Mouse (Mus musculus): ENCODE measurements around the gene Rcor1. TPM values are rescaled to one million over a fixed set of nuclear protein-coding genes. Genes with fewer than 3 reads are reported as not detected.
A peak's percentile ranks its signal among the peaks of the same experiment; 100 is the strongest.

Rcor1 gene
- 10 to 100 TPM; 27.1 to 27.2 TPM for total RNA-seq (2021)
- long read RNA-seq, experiment 1, full-length matches to known transcripts: 16 of 35 reads
- long read RNA-seq, experiment 1, partial matches to known transcripts: 2 of 35 reads
- long read RNA-seq, experiment 1, other reads (novel, unspliced or antisense): 17 of 35 reads
- long read RNA-seq, experiment 2, full-length matches to known transcripts: 25 of 43 reads
- long read RNA-seq, experiment 2, partial matches to known transcripts: 9 of 43 reads
- long read RNA-seq, experiment 2, other reads (novel, unspliced or antisense): 9 of 43 reads

DNA sequence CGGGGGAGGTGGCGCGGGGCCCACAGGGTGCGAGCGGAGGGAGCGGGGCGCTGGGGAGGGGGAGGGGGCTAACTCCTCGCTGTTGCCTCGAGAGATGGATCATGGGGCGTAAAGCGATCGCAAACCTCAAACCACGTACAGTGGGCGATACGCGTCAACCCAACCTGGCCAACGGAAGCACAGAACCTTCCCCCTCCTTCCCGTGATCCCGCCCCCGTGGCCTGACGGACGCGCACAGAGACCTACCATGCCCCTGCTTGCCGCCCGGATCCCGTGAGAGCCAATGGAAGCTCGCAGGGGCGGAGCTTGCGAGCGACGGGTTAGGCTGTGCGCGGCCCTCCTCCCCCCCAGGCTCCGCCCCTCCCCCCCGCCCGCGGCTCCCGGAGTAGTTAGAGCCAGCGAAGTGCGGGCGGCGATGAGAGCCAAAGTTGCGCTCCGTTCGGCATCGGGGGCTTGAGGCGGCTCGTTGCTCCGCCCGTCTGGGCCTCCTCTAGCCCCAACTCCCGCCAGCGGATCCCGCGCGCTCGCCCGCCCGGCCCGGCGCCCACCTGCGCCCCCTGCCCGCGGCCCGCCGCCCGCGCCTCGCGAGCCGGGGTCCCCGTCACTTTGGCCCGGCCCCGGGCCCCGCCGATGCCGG is at the start of gene Rcor1:
Gene Rcor1 (plus strand): TSS at position 376 of the 637 bp plus-strand sequence.
- peak; percentile 96 to 98 for DNase-seq (ENCODE audit: low spot score in 2 of 2)

DNA sequence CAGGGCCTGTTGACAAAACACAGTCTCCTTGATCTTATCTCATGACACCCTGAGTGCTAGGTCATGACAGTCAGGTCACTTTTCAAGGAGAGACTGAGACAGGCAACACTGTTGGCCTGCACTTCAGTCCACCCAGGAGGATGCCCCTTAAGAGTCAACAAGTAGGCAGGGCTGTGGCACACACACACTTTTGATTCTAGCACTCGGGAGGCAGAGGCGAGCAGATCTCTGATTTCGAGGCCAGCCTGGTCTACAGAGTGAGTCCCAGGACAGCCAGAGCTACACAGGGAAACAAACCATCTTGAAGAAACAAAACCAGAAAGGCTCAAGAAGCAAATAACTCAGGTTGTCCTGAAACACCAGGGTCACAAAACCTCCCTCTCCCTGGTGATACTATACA is 49.7 kb upstream of the Rcor1 start:
- DNase-seq (ENCODE audit: low spot score in 2 of 2): no peak

DNA sequence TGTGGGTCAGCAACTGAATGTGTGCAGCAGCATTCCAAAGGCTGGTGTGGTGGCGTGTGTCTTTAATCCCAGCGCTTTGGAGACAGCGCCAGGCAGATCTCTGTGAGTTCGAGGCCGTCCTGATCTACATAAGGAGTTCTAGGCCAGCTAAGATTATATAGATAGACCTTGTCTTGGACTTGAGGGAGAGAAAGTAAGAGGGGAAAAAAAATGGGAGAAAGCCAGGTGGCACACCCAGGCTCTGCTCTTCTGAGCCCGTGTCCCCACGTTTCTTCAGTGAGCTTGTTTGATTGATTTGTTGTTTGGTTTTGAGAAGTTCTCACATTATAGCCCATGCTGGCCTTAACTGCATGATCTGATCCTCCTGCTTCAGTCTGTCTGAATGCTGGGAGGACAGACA is 48.7 kb upstream of the Rcor1 start:
- no peak for DNase-seq (ENCODE audit: low spot score in 2 of 2)

DNA sequence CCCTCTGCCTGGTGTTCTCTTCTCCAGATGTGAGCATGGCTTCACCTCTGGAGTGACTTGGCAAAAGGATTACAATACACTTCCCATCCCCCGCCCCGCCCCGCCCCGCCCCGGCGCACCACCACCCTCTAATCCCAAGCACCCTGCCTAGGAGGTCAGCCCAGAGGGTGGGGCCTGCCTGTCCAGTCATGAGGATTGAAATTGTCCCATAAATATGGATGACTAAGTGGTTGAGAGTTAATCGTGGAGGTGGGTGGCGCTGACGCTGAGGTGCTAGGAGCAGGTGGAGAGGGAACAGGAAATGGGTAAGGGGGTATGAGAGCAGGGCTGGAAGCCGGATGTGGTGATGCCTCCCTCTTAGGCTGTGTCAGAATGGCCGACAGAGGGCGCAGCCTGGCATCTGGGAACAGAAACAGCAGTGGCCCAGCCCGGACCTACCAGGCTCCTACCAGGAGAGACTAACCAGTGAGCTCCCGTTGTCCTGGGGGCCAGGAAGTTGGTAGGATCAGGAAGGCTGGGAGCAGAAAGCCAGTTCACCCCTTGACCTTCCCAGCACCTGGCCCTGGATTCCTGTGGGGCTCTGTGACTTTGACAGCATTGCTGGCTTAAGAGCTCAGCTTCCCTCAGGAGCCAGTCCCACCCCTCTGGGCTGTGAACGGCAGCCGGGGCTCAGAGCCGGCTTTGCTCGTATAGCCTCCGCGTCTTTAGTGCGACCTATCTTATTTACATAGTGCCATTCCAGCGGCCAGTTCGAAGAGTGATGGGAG is 47.6 kb upstream of the Rcor1 start:
- DNase-seq (ENCODE audit: low spot score in 2 of 2): peak; percentile 50 to 73

DNA sequence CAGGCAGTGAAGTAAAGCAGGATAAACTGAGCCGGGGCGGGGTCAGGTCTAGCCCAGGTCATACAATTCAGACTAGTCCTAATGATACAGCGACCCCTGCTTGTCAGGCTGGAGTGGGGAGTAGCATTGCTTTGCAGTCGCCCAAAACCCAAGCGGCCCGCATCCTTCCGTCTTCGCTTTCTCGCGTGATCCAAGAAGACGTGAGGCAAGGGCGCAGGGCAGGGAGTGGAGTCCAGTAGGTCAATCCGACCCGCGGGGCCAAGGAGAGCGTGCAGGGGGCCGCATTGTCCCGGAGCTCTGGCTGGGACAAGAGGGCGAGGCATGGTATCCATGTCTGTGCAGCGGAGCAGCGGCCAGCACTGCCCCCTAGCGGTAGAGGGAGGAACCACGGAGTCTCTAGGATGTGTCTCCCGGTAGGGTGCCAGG is 47.0 kb upstream of the Rcor1 start:
- peak; percentile 91 to 95 for DNase-seq (ENCODE audit: low spot score in 2 of 2)

DNA sequence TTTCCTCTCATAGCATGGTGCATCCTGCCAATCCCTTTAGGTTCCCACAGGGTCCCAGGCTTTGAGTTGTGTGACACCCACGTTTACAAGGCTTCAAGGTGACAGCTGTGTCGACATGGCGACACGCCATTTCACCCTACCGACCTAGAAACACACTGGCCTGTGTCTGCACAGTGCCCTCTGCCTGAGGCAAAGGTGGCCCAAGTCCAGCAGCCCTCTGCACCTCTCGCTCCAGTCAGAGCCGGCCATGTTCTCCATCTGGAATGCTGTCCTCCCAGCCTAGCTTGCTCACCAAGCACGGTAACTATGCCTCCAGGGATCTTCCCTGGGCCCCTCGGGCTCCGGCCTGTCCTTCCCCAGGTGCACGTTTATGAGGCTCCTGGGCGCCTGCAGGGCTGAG is 46.4 kb upstream of the Rcor1 start:
- DNase-seq (ENCODE audit: low spot score in 2 of 2): no peak

DNA sequence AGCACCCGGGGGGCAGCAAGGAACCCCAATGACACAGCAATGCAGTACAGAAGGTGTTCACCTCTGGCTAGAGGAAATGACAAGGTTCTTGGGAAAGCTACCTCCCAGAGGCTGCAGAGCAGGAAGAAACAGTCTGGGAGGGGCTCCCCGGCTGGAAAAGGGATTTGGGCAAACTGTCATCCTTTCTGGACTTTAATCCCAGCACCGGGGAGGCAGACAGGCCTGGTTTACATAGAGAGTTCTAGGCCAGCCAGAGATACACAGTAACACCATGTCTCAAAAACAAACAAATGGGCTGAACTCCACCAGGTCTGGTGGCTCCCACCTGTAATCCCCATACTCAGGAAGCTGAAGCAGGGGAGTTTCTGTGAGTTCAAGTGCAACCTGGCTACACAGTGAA is 45.9 kb upstream of the Rcor1 start:
- DNase-seq (ENCODE audit: low spot score in 2 of 2): no peak

DNA sequence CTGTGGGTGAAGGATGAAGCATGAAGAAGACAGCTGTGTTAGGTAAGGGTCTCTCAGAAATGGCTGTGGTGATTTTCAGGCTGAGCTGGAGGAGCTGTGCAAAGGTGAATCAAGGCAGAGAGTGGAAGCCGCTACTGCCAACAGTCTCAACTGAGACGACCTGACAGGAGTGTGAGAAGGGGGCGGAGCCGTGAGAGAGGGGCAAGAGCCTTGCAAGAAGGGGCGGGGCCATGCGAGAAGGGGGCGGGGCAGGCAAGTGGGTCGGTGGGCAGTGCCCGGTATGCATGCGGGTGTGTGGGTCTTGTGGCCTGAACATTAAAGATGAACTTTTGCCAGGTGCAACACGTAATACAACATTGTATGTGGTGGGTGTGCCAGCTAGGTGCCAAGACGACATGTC is 44.5 kb upstream of the Rcor1 start:
- no peak for DNase-seq (ENCODE audit: low spot score in 2 of 2)

DNA sequence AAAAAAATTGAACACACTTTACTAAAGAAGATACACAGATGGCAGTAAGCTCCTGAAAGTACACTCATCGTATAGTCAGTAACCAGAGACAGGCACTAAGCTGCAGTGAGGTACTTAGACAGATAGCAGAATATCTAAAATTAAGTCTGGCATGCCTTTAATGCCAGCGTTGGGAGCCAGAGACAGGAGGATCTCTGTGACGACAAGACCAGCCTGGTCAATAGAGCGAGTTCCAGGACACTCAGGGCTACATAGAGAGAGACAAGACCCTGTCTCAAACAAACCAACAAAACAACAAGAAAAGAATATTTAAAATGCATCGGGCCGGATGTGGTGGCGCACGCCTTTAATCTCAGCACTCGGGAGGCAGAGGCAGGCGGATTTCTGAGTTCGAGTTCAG is 41.1 kb upstream of the Rcor1 start:
- no peak for DNase-seq (ENCODE audit: low spot score in 2 of 2)

DNA sequence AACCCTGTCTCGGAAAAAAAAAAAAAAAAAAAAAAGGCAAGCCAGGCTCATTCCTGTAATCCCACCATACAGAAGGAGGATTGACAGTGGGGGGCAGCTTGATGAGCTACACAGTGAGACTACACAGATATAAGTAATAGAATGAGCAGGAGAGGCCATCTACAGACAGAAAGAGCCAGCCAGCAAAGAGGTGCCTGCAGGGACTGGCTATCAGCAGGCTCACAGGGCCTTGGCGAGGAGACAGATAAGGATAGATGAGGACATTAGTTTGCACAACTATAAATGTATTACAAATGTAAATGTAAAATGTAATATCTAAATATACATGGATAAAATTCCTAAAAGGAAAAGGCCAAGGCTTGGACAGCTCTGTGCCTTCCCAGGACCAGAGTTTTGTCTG is 39.3 kb upstream of the Rcor1 start:
- DNase-seq (ENCODE audit: low spot score in 2 of 2): no peak

DNA sequence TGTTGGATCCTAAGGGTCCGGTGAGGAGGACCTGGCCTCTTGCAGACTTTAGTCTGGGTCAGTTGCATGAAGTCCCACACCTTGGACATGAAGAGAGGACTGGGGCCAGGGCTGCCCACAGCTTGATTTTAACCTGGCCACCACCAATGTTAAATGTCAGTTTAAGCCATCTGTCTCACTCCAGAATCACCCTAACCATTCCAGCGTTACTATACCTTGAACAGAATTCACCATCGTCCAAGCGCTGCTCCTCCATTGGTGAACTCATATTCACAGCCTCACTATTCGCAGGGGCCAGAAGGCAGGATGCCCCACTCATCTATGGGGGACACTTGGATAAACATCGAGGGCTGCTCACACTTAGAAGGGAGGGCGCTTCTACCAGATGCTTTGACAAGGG is 38.2 kb upstream of the Rcor1 start:
- DNase-seq (ENCODE audit: low spot score in 2 of 2): no peak

DNA sequence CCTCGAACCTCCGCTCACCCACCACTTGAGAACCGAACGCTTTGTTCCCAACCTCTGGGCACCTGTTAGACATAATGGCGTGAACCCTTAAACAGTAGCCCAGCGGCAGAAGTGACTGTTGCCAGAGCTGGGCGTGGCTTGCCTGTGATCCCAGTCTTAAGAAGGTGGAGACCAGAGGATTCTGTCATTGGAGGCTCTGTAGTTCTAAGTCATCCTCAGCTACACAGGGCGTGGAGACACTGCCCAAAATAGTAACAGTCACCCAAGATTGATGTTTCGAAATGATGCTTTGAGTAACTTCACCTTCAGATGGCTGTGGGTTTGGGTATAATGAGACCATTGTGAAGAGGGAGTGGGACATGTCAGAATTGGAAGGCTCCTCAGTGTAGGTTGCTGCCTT is 35.0 kb upstream of the Rcor1 start:
- no peak for DNase-seq (ENCODE audit: low spot score in 2 of 2)

DNA sequence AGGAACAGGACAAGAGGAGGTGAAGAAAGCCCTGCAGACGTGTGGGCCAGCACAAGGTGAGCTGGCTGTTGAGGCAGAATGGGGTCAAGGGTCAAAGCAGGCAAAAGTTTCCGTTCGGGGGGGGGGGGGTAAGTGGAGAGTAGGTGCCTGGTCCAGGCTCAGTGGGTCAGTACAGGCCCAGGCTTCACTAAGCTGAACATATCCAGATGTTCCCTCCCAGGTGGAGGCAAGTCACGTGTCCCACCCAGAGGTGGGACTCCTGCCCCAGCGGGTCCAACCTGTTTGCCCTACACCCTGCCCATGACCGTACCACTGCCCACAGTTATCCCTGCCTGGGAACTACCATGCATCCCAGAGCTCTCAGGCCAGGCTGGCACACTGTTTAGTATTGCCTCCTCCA is 33.3 kb upstream of the Rcor1 start:
- DNase-seq (ENCODE audit: low spot score in 2 of 2): no peak

DNA sequence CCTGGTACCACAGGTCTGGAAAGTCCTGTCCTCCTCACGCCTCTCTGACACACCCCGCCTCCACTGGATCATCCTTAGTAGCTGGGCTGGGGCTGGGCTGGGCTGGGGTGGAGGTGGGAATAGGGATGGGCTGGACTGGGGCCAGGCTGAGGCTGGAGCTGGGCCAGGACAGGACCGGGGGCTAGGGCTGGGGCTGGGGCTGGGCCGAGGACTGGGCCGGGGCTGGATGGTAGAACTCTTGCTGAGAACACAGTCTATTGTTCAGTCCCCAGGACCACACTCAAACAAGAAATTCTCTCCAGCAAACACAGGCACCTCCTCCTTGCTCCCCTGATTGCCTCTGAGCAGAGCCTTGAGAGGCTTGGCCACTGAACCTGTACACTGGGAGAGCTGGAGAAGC is 32.8 kb upstream of the Rcor1 start:
- no peak for DNase-seq (ENCODE audit: low spot score in 2 of 2)

DNA sequence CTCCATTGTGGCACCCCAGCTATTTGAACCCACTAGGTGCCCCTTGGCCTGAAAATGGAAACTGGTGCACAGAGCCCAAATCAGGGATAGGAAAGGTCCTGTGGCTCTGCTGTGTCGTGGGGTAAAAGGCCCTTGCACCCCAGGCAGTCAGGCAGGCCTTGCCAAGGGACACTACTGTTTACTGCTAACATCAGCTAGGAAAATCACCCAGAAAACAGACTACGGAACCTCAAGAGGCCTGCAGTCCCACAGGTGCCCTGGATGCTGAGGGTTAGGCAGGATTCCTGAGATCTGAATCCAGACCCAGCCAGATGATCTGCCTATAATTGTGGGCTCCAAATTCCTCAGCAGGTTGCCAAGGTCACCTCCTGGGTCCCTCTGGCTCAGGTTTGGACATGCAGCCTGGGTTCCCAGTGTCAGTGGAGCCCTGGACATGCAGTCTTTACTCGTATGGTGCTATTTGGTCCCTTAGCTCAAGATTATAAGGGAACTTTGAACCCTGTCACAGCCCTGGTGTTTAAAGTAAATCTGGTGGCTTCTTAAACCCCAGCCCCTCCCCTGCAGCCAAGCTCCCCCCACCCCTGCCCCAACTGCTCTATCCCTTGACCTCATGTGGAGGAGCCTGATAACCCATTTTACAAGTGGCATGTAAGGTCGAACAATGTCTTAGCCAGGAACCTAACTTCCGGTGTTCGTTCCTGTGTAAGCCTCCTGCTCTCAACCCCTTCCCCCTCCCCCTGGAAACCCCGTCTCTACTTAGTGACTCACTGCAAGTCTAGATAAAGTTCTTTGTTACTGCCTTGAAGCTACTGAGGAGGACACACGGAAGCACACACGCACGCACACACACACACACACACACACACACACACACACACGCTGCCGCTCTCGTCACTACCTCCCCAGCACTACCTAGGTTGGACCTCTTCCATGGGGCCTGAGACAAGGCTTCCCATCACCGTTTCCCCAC is 31.7 kb upstream of the Rcor1 start:
- no peak for DNase-seq (ENCODE audit: low spot score in 2 of 2)

DNA sequence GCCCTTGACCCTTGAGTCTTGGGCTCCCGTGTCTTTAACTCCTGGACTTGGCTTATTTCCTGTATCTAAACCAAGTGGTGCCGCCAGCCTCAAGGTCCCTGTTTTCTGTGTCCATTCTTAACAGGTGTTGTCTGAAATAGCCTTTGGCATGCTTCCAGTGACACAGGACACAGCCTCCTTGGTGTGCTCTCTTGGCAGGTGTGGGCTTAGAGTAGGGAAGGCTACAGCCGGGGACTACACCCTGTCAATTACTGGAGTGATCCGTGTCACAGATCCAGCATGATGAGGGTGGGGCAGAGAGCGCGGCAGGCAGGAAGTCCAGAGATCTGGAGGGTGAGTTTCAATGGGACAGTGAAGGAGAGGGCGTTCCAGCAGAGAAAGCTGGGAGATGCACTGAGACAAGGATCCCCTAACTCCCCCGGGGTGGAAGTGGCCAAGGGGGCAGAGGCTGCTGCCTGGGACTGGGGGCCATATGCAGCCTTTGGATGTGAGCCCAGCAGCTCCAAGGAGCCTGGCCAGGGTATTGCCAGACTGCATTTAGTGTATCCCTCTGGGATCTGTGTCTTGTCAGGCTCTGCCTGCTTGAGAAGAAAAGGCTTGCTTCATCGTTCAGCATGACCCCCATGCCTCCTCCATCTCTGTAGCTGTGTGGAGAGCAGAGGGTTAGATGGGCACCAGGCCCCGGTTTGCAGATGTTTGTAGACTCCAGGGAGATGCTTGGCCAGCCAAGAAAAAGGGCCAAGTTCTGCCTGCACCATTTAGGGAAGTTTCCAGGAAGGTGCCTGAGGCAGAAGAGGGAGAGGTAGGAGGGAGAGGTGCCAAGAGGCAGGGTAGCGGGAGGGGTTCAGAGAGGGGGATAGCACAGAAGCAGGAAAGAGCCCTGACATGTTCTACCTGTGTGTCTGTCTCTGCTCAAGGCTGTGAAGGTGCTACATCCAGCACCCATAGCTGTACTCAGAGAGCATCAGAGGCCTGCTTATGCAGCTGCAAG is 30.4 kb upstream of the Rcor1 start:
- no peak for DNase-seq (ENCODE audit: low spot score in 2 of 2)

DNA sequence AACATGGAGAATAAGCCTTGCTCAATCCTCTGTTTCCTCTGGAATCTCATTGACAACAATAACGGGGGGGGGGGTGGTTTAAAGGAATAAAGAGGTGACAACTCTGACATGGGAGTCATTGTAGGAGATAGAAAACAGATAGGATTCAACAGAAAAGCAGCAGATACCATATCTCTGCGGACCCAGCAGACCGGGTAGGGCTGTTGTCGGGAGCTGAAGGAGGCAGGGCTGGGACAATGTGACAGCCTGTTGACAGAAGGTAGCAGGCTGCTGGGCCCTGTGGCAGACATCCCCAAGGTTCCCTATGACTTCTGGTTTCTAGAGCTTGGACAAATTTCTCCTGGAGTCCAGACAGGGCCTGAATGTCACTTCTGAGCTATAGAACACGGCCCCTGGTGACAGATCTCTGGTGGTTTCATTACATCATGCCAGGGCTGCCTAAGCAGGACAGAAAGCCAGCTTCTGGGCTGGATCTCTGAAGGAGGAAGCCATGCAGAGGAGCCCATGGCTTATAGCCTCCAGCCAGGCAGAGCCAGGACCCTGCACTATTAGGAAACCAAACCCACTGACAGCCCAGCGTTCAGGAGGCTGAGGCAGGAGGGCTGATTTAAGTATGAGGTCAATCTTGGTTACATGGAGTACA is 29.4 kb upstream of the Rcor1 start:
- DNase-seq (ENCODE audit: low spot score in 2 of 2): no peak

DNA sequence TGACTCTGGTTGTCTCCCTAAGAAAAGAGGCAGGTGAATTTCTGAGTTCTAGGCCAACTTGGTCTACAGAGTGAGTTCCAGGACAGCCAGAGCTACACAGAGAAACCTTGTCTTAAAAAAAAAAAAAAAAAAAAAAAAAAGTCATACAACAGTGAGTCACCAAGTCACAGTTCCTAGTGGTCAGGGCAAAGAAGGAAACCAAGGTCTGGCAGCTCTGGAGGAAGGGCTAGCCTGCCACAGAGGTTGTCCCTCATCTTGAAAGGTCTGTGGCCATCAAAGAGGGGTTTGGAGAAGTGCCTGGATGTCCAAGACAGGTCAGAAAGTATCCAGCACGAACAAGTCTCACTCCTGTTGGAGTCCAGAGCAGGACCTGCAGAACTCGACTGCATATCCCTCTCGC is 22.3 kb upstream of the Rcor1 start:
- no peak for DNase-seq (ENCODE audit: low spot score in 2 of 2)

DNA sequence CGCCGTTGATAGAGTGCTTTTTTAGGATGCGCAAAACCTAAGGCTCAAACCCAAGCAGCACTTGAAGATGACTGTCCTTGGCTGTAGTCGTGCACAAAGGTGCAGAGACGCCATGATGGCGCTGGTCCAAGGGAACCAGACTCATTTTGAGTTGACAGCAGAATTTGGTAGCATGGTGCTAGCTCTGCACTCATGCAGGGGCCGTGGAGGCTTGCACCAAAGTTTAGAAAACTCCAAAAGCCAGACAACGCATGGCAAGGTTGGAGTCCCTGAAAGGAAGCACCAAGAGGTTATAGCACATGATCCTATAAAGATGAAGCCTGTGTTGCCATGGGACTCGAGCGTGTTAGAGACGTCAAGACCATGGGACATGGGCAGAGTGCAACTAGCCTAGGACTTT is 21.1 kb upstream of the Rcor1 start:
- DNase-seq (ENCODE audit: low spot score in 2 of 2): no peak

DNA sequence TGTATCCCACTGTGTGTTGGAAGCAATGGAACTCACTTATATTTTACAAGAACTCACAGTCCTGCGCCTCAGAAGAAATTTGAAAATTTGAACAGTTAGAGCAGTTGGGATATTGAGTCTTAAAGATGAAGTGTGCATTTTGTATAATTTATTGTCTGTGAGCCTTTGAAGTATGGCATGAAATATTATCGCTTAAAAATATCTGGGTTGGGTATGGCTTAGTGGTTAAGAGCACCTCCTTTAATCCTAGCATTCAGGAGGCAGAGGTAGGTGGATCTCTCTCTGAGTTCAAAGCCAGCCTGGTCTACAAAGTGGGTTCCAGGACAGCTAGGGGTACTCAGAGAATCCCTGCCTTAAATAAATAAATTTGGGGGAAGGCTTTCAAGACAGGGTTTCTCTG is 20.1 kb upstream of the Rcor1 start:
- DNase-seq (ENCODE audit: low spot score in 2 of 2): no peak
